ENCODE assay signal across 25 mouse cellular contexts in genomic region chr12:108824225-108824874, GRCm38 (mm10). TPM values are rescaled to one million over a fixed set of nuclear protein-coding genes. Genes with fewer than 3 reads are reported as not detected.
DNase-seq lines count a peak whose midpoint lies in the region; ATAC-seq and TF ChIP-seq lines count a peak whose summit lies in the region.
"Had no signal": no experiment of that assay in that cellular context is flagged by ENCODE, and none has a peak within 500 bp of the region (broad histone marks: within the 10 kb centered on the region; RNA-seq: fewer than 3 reads in every experiment).

No protein-coding gene starts in this region.

- no peak for TF ChIP-seq CTCF in midbrain, postnatal 0 days (IDR thresholded peaks at IDR 0.05)

- no peak overlapping the region for H3K4me3 ChIP-seq in midbrain, embryonic 11.5 days (ENCODE audit: low read depth, low read length)
- no peak overlapping the region for H3K4me3 ChIP-seq in midbrain, postnatal 0 days (ENCODE audit: low read depth, low read length)
- H3K4me3 ChIP-seq in hindbrain, embryonic 14.5 days (replicated peaks; ENCODE audit: low read length), result no peak overlapping the region
- H3K4me3 ChIP-seq: embryonic facial prominence, embryonic 15.5 days; forebrain, embryonic 13.5 days; hindbrain, embryonic 12.5 days had no signal

- no peak overlapping the region for H3K27ac ChIP-seq in midbrain, embryonic 11.5 days (ENCODE audit: low read depth, low read length)
- no peak overlapping the region for H3K27ac ChIP-seq in midbrain, postnatal 0 days (ENCODE audit: low read depth, low read length)
- no peak overlapping the region for H3K27ac ChIP-seq in hindbrain, embryonic 14.5 days
- H3K27ac ChIP-seq: embryonic facial prominence, embryonic 15.5 days; forebrain, embryonic 13.5 days; hindbrain, embryonic 12.5 days had no signal

- H3K36me3 ChIP-seq in midbrain, embryonic 11.5 days (ENCODE audit: control insufficient read depth, insufficient read depth, low read length), result no peaks in the 10 kb centered on the region
- peaks cover 11% of the 10 kb centered on the region; the same call in 1 of the 2 replicates for H3K36me3 ChIP-seq in midbrain, postnatal 0 days (ENCODE audit: insufficient read depth, low read length)
- peaks cover 10% of the 10 kb centered on the region; the same call in 1 of the 2 replicates for H3K36me3 ChIP-seq in hindbrain, embryonic 14.5 days (replicated peaks; ENCODE audit: control insufficient read depth, insufficient read depth)

- H3K9ac ChIP-seq in midbrain, embryonic 11.5 days (ENCODE audit: low read length), result no peak overlapping the region
- no peak overlapping the region for H3K9ac ChIP-seq in midbrain, postnatal 0 days (replicated peaks; ENCODE audit: low read length, poor library complexity, severe bottlenecking)
- no peak overlapping the region for H3K9ac ChIP-seq in hindbrain, embryonic 14.5 days
- H3K9ac ChIP-seq: embryonic facial prominence, embryonic 15.5 days; forebrain, embryonic 13.5 days; hindbrain, embryonic 12.5 days had no signal

- 91% methylated on average over 15 of the region's 15 CpGs for WGBS in midbrain, embryonic 11.5 days
- 93% methylated on average over 15 of the region's 15 CpGs for WGBS in midbrain, postnatal 0 days
- WGBS in hindbrain, embryonic 14.5 days, result 93% methylated on average over 15 of the region's 15 CpGs

- no peaks in the 10 kb centered on the region for H3K9me3 ChIP-seq in midbrain, embryonic 11.5 days (ENCODE audit: control insufficient read depth, low read length)
- H3K9me3 ChIP-seq in midbrain, postnatal 0 days (ENCODE audit: low read length), result no peaks in the 10 kb centered on the region
- no peaks in the 10 kb centered on the region for H3K9me3 ChIP-seq in hindbrain, embryonic 14.5 days (ENCODE audit: control insufficient read depth, low read length)
- H3K9me3 ChIP-seq: embryonic facial prominence, embryonic 15.5 days; forebrain, embryonic 13.5 days; hindbrain, embryonic 12.5 days had no signal

- H3K4me2 ChIP-seq in midbrain, embryonic 11.5 days, result no peak overlapping the region
- H3K4me2 ChIP-seq in midbrain, postnatal 0 days (ENCODE audit: low read depth, low read length, poor library complexity, severe bottlenecking), result no peak overlapping the region
- no peak overlapping the region for H3K4me2 ChIP-seq in hindbrain, embryonic 14.5 days (replicated peaks)
- H3K4me2 ChIP-seq: embryonic facial prominence, embryonic 15.5 days; forebrain, embryonic 13.5 days; heart, embryonic 11.5 days; hindbrain, embryonic 12.5 days had no signal

- no peak for ATAC-seq in midbrain, embryonic 11.5 days (ENCODE audit: low FRiP score)
- no peak for ATAC-seq in midbrain, postnatal 0 days (ENCODE audit: low FRiP score)
- peak; percentile 52 for ATAC-seq in activated CD4-positive, CD25-positive, alpha-beta regulatory T cell, adult 4 months
- ATAC-seq in hindbrain, embryonic 14.5 days (ENCODE audit: low FRiP score), result no peak
- ATAC-seq: forebrain, embryonic 13.5 days; forebrain, embryonic 16.5 days; hindbrain, embryonic 16.5 days; intestine, embryonic 16.5 days; Patski had no signal

- no peaks in the 10 kb centered on the region for H3K27me3 ChIP-seq in midbrain, embryonic 11.5 days (ENCODE audit: control insufficient read depth, insufficient read depth, low read length)
- H3K27me3 ChIP-seq in midbrain, postnatal 0 days (ENCODE audit: insufficient read depth, low read length), result no peaks in the 10 kb centered on the region
- H3K27me3 ChIP-seq in hindbrain, embryonic 14.5 days (ENCODE audit: control insufficient read depth, insufficient read depth, low read length), result no peaks in the 10 kb centered on the region
- H3K27me3 ChIP-seq: CH12.LX; embryonic facial prominence, embryonic 15.5 days; forebrain, embryonic 13.5 days; hindbrain, embryonic 12.5 days; Patski had no signal

- DNase-seq in gastrocnemius, adult 18-20 months (ENCODE audit: low spot score), result peak; percentile 37
- no peak for DNase-seq in gastrocnemius, postnatal 10 days
- peak; percentile 39 for DNase-seq in midbrain, embryonic 11.5 days (ENCODE audit: low spot score, missing footprints)
- no peak for DNase-seq in midbrain, postnatal 0 days (ENCODE audit: low spot score)
- no peak for DNase-seq in cerebellum, postnatal 4 days (ENCODE audit: low spot score in 2 of 2)
- DNase-seq in hindbrain, embryonic 14.5 days (ENCODE audit: low spot score), result no peak
- DNase-seq: adrenal gland, adult 2 months; adrenal gland, postnatal 14 days; cerebellum, adult 11 months; cerebellum, adult 2 months; embryo, embryonic 11 days; gastrocnemius, postnatal 14 days; kidney, adult 18-20 months; kidney, adult 9 months had no signal

- no peaks in the 10 kb centered on the region for H3K4me1 ChIP-seq in midbrain, embryonic 11.5 days (ENCODE audit: control insufficient read depth, insufficient read depth, low read length)
- no peaks in the 10 kb centered on the region for H3K4me1 ChIP-seq in midbrain, postnatal 0 days (ENCODE audit: insufficient read depth, low read length)
- no peaks in the 10 kb centered on the region for H3K4me1 ChIP-seq in hindbrain, embryonic 14.5 days (replicated peaks; ENCODE audit: control insufficient read depth, insufficient read depth, low read length)
- H3K4me1 ChIP-seq: forebrain, embryonic 13.5 days; hindbrain, embryonic 12.5 days had no signal

RNA-seq across cellular contexts. Expression of gene Slc25a29, which starts 11.3 kb away (rescaled TPM):
- 1 to 10 TPM; 9.3 to 9.4 TPM for total RNA-seq in gastrocnemius, adult 18-20 months (2021)
- 1 to 10 TPM; 4.6 to 4.7 TPM for total RNA-seq in gastrocnemius, postnatal 10 days (2021)
- polyA plus RNA-seq in midbrain, embryonic 11.5 days (2014; fragmentation: Nextera tagmentation; extraction: Ambion mirVana), result 11.2 and 13.0 TPM in 2 replicates
- total RNA-seq in midbrain, postnatal 0 days (2014; rRNA removed), result 20.1 and 21.8 TPM in 2 replicates
- polyA plus RNA-seq in midbrain, postnatal 0 days (2015; fragmentation: Nextera tagmentation; extraction: Ambion mirVana), result 14.6 and 15.6 TPM in 2 replicates
- 1 to 10 TPM; 2.2 to 4.4 TPM for polyA plus RNA-seq in activated CD4-positive, CD25-positive, alpha-beta regulatory T cell, adult 4 months (2017; shearing (Covaris generic))
- polyA plus RNA-seq in hindbrain, embryonic 14.5 days (2014; fragmentation: Nextera tagmentation; extraction: Ambion mirVana), result 18.6 and 19.7 TPM in 2 replicates
- total RNA-seq: hematopoietic stem cell, adult 5-6 weeks had no signal

RNA-seq across cellular contexts. Expression of gene Slc25a47, which starts 11.5 kb away (rescaled TPM):
- total RNA-seq in gastrocnemius, adult 18-20 months (2021), result 1 to 10 TPM; 4.8 to 6.1 TPM
- 1 to 10 TPM; 5.2 to 9.1 TPM for total RNA-seq in gastrocnemius, postnatal 10 days (2021)
- 9.8 TPM in 2 replicates for polyA plus RNA-seq in midbrain, embryonic 11.5 days (2014; fragmentation: Nextera tagmentation; extraction: Ambion mirVana)
- total RNA-seq in midbrain, postnatal 0 days (2014; rRNA removed), result 8.6 and 13.2 TPM in 2 replicates
- polyA plus RNA-seq in midbrain, postnatal 0 days (2015; fragmentation: Nextera tagmentation; extraction: Ambion mirVana), result 5.7 and 5.9 TPM in 2 replicates
- polyA plus RNA-seq in activated CD4-positive, CD25-positive, alpha-beta regulatory T cell, adult 4 months (2017; shearing (Covaris generic)), result 1 to 10 TPM in 1 of 2 experiments, under 1 TPM in 1; 0.51 to 1.3 TPM
- polyA plus RNA-seq in hindbrain, embryonic 14.5 days (2014; fragmentation: Nextera tagmentation; extraction: Ambion mirVana), result 7.2 and 7.9 TPM in 2 replicates

RNA-seq across cellular contexts. Expression of gene Yy1, which starts 31.6 kb away (rescaled TPM):
- 10 to 100 TPM; 30.3 to 39.0 TPM for total RNA-seq in gastrocnemius, adult 18-20 months (2021)
- total RNA-seq in gastrocnemius, postnatal 10 days (2021), result 10 to 100 TPM; 25.0 to 35.5 TPM
- 19.0 and 19.5 TPM in 2 replicates for polyA plus RNA-seq in midbrain, embryonic 11.5 days (2014; fragmentation: Nextera tagmentation; extraction: Ambion mirVana)
- 35.4 and 38.3 TPM in 2 replicates for total RNA-seq in midbrain, postnatal 0 days (2014; rRNA removed)
- polyA plus RNA-seq in midbrain, postnatal 0 days (2015; fragmentation: Nextera tagmentation; extraction: Ambion mirVana), result 7.4 and 9.2 TPM in 2 replicates
- 10 to 100 TPM; 16.8 to 18.1 TPM for polyA plus RNA-seq in activated CD4-positive, CD25-positive, alpha-beta regulatory T cell, adult 4 months (2017; shearing (Covaris generic))
- polyA plus RNA-seq in hindbrain, embryonic 14.5 days (2014; fragmentation: Nextera tagmentation; extraction: Ambion mirVana), result 14.9 and 16.0 TPM in 2 replicates

Comparison
In these comparisons a context has a peak if more than half of its experiments do, and no peak if none do; other contexts are left out.
1. DNase-seq: peak in gastrocnemius, adult 18-20 months (single experiment) and midbrain, embryonic 11.5 days (single experiment); none in gastrocnemius, postnatal 10 days (single experiment), midbrain, postnatal 0 days (single experiment), cerebellum, postnatal 4 days (0 of 2) and hindbrain, embryonic 14.5 days (single experiment).